18 mouse cellular contexts compared by ENCODE assay signal in genomic region chr2:90700943-90701342, GRCm38 (mm10). TPM values are rescaled to one million over a fixed set of nuclear protein-coding genes. Genes with fewer than 3 reads are reported as not detected.
DNase-seq lines count a peak whose midpoint lies in the region; ATAC-seq and TF ChIP-seq lines count a peak whose summit lies in the region.
"Had no signal": no experiment of that assay in that cellular context is flagged by ENCODE, and none has a peak within 500 bp of the region (broad histone marks: within the 10 kb centered on the region; RNA-seq: fewer than 3 reads in every experiment).

No protein-coding gene starts in this region.

- peak; percentile 31 for TF ChIP-seq CTCF in intestine, postnatal 0 days (IDR thresholded peaks at IDR 0.05; ENCODE audit: low read depth)

- H3K27ac ChIP-seq in kidney, embryonic 15.5 days = no peak overlapping the region
- no peak overlapping the region for H3K27ac ChIP-seq in intestine, postnatal 0 days (ENCODE audit: low read depth, low read length)
- H3K27ac ChIP-seq: hindbrain, embryonic 12.5 days; lung, embryonic 15.5 days; macrophage; midbrain, embryonic 12.5 days had no signal

- H3K27me3 ChIP-seq in kidney, embryonic 15.5 days = no peaks in the 10 kb centered on the region
- H3K27me3 ChIP-seq in intestine, postnatal 0 days (replicated peaks; ENCODE audit: control insufficient read depth, insufficient read depth, low read length) = no peaks in the 10 kb centered on the region
- H3K27me3 ChIP-seq: hindbrain, embryonic 12.5 days; lung, embryonic 15.5 days; midbrain, embryonic 12.5 days had no signal

- no peak overlapping the region for H3K4me3 ChIP-seq in kidney, embryonic 15.5 days (replicated peaks)
- H3K4me3 ChIP-seq in intestine, postnatal 0 days (ENCODE audit: low read depth, low read length) = no peak overlapping the region
- H3K4me3 ChIP-seq: hindbrain, embryonic 12.5 days; lung, embryonic 15.5 days; midbrain, embryonic 12.5 days had no signal

- no peak for ATAC-seq in kidney, embryonic 15.5 days (replicated peaks; ENCODE audit: low FRiP score)
- ATAC-seq in intestine, postnatal 0 days = no peak

- H3K4me2 ChIP-seq in kidney, embryonic 15.5 days = no peak overlapping the region
- no peak overlapping the region for H3K4me2 ChIP-seq in intestine, postnatal 0 days (replicated peaks; ENCODE audit: low read depth)
- H3K4me2 ChIP-seq: hindbrain, embryonic 12.5 days; lung, embryonic 15.5 days; midbrain, embryonic 12.5 days had no signal

- H3K9me3 ChIP-seq in kidney, embryonic 15.5 days (replicated peaks) = no peaks in the 10 kb centered on the region
- H3K9me3 ChIP-seq in intestine, postnatal 0 days (ENCODE audit: control insufficient read depth) = no peaks in the 10 kb centered on the region
- H3K9me3 ChIP-seq: hindbrain, embryonic 12.5 days; lung, embryonic 15.5 days; midbrain, embryonic 12.5 days had no signal

- H3K4me1 ChIP-seq in kidney, embryonic 15.5 days = no peaks in the 10 kb centered on the region
- no peaks in the 10 kb centered on the region for H3K4me1 ChIP-seq in intestine, postnatal 0 days (replicated peaks; ENCODE audit: control insufficient read depth, insufficient read depth, low read length)
- H3K4me1 ChIP-seq: hindbrain, embryonic 12.5 days; lung, embryonic 15.5 days; midbrain, embryonic 12.5 days had no signal

- intact Hi-C loops in left cerebral cortex, postnatal 25 days (cut with DNase I) = loop anchor here (5.0 kb wide), 1 partner anchor 66 kb away; no protein-coding TSS in a partner anchor

- WGBS in kidney, embryonic 15.5 days = 78% methylated on average over 4 of the region's 4 CpGs
- 70% methylated on average over 4 of the region's 4 CpGs for WGBS in intestine, postnatal 0 days

- H3K36me3 ChIP-seq in kidney, embryonic 15.5 days = peaks cover 96% of the 10 kb centered on the region
- H3K36me3 ChIP-seq in intestine, postnatal 0 days (ENCODE audit: control insufficient read depth, insufficient read depth) = peaks cover 71% of the 10 kb centered on the region

- no peak overlapping the region for H3K9ac ChIP-seq in kidney, embryonic 15.5 days
- no peak overlapping the region for H3K9ac ChIP-seq in intestine, postnatal 0 days (ENCODE audit: low read depth, low read length)
- H3K9ac ChIP-seq: hindbrain, embryonic 12.5 days; lung, embryonic 15.5 days; midbrain, embryonic 12.5 days had no signal

- DNase-seq in kidney, adult 8-10 months = peak; percentile 3 to 50
- DNase-seq in 3T3-L1 (ENCODE audit: low read depth, low spot score) (peak; percentile 17), MN1 (ENCODE audit: low spot score) (peak; percentile 24)
- no peak for DNase-seq in thymus, postnatal 0 days (ENCODE audit: low spot score)
- no peak for DNase-seq in left cerebral cortex, postnatal 25 days (ENCODE audit: low spot score in 2 of 2)
- no peak for DNase-seq in thymus, postnatal 10 days (ENCODE audit: low spot score in 2 of 2)
- DNase-seq: adrenal gland, postnatal 10 days; cerebellum, adult 2 months; liver; retina, postnatal 1 day; right cerebral cortex, postnatal 4 days; thymus, adult 2 months had no signal

RNA-seq across cellular contexts. Expression of gene Nup160, which starts 23.9 kb away (rescaled TPM):
- 49.3 and 55.1 TPM in 2 replicates for polyA plus RNA-seq in kidney, embryonic 15.5 days (2015; fragmentation: Nextera tagmentation; extraction: Ambion mirVana)
- 8.9 and 9.7 TPM in 2 replicates for polyA plus RNA-seq in intestine, postnatal 0 days (2015; fragmentation: Nextera tagmentation; extraction: Ambion mirVana)
- 31.2 and 31.8 TPM in 2 replicates for polyA plus RNA-seq in thymus, postnatal 0 days (2015; fragmentation: Nextera tagmentation; extraction: Ambion mirVana)
- 10 to 100 TPM; 18.2 to 20.7 TPM for total RNA-seq in left cerebral cortex, postnatal 25 days (2021)

RNA-seq across cellular contexts. Expression of gene Fnbp4, which starts 44.2 kb away (rescaled TPM):
- polyA plus RNA-seq in kidney, embryonic 15.5 days (2015; fragmentation: Nextera tagmentation; extraction: Ambion mirVana) = 104 and 117 TPM in 2 replicates
- 16.5 and 22.2 TPM in 2 replicates for polyA plus RNA-seq in intestine, postnatal 0 days (2015; fragmentation: Nextera tagmentation; extraction: Ambion mirVana)
- polyA plus RNA-seq in thymus, postnatal 0 days (2015; fragmentation: Nextera tagmentation; extraction: Ambion mirVana) = 58.6 and 82.8 TPM in 2 replicates
- 10 to 100 TPM; 50.3 to 52.0 TPM for total RNA-seq in left cerebral cortex, postnatal 25 days (2021)

Comparison
In these comparisons a context has a peak if more than half of its experiments do, and no peak if none do; other contexts are left out.
1. DNase-seq: peak in kidney, adult 8-10 months (2 of 2), 3T3-L1 (single experiment) and MN1 (single experiment); none in thymus, postnatal 0 days (single experiment), left cerebral cortex, postnatal 25 days (0 of 2) and thymus, postnatal 10 days (0 of 2).